Mouse (Mus musculus) hindbrain, embryonic 16.5 days (tissue): ENCODE results near the gene Pnma1. TPM values are rescaled to one million over a fixed set of nuclear protein-coding genes. Genes with fewer than 3 reads are reported as not detected.
A peak's percentile ranks its signal among the peaks of the same experiment; 100 is the strongest.

ENCODE experiments used
- ATAC-seq: fragments of 200-750 bp; cut with Nextera tagmentation; 2 replicates; pipeline ENCODE4 v1.8.0; 2017; ENCODE audit warnings: moderate TSS enrichment, moderate library complexity
- H3K27ac ChIP-seq: fragments of 300-500 bp; sonication (generic); 2 replicates; pipeline ENCODE4 v1.5.1; 2014; ENCODE audit warnings: low read depth, mild to moderate bottlenecking, control low read depth, low read length, moderate library complexity
- H3K27me3 ChIP-seq: fragments of 300-500 bp; sonication (generic); replicated peaks from 2 replicates; pipeline ENCODE4 v1.6.1; 2014; ENCODE audit warnings: low read length; ENCODE audit not compliant: control insufficient read depth, insufficient read depth
- H3K36me3 ChIP-seq: fragments of 300-500 bp; sonication (generic); 2 replicates; pipeline ENCODE4 v1.6.1; 2014; ENCODE audit warnings: mild to moderate bottlenecking, low read length, moderate library complexity, mixed read lengths; ENCODE audit not compliant: control insufficient read depth, insufficient read depth
- H3K4me1 ChIP-seq: fragments of 300-500 bp; sonication (generic); 2 replicates; pipeline ENCODE4 v1.6.1; 2014; ENCODE audit warnings: low read depth, low read length; ENCODE audit not compliant: control insufficient read depth, insufficient read depth
- H3K4me2 ChIP-seq: fragments of 300-500 bp; sonication (generic); 2 replicates; pipeline ENCODE4 v1.6.1; 2014; ENCODE audit warnings: mild to moderate bottlenecking, low read length, control low read depth, moderate library complexity
- H3K4me3 ChIP-seq: fragments of 300-500 bp; sonication (generic); 2 replicates; pipeline ENCODE4 v1.5.1; 2014; ENCODE audit warnings: mild to moderate bottlenecking, low read length, control low read depth, moderate library complexity
- H3K9ac ChIP-seq: fragments of 300-500 bp; sonication (generic); 2 replicates; pipeline ENCODE4 v1.6.1; 2014; ENCODE audit warnings: low read depth, mild to moderate bottlenecking, control low read depth, low read length, moderate library complexity
- H3K9me3 ChIP-seq: fragments of 300-500 bp; sonication (generic); 2 replicates; pipeline ENCODE4 v1.6.1; 2014; ENCODE audit warnings: mild to moderate bottlenecking, low read length, moderate library complexity; ENCODE audit not compliant: control insufficient read depth
- WGBS: fragments of 180-500 bp; shearing (Covaris S2); extraction: QIAGEN DNeasy Blood & Tissue Kit; methylation state at CpG from one replicate; pipeline ENCODE4 v1.1.7; 2014; 5-methylcytosine and 5-hydroxymethylcytosine counted together
- polyA plus RNA-seq: library from polyadenylated mRNA; unstranded; fragments of >200 nt; fragmentation: Nextera tagmentation; extraction: Ambion mirVana; gene quantifications from 2 replicates; pipeline ENCODE4 v1.2.1, GENCODE M21; 2015

Pnma1 gene
- polyA plus RNA-seq, 1 experiment from 2014 or later, result 4.7 TPM

GRCm38 (mm10) chr12:84161616-84162433 is 13.5 kb upstream of the Pnma1 start:
- no peak overlapping the region for H3K9ac ChIP-seq
- 75% methylated on average over 14 of the region's 14 CpGs for WGBS

DNA sequence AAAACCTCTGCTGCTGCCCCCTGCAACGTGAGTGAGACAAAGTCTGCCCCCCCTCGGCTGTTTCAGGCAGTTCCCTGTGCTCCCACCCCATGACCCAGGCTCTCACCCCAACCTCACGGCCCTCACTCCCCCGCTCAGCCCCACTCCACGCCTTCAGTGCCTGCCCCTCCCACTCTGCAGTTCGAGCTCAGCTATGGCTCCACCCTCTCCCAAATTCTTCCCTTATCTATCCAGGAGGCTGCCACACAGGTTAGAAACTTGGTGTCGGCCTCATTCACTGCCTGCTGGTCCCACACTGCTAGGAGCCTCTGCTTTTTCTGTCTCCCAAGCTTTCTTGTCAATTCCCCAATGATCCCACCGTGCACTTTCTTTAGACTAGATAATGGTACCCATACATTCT is 12.8 kb upstream of the Pnma1 start:
- Histone ChIP-seq H3K27ac (no peak overlapping the region), H3K4me1 (no peaks in the 10 kb centered on the region), H3K9me3 (no peaks in the 10 kb centered on the region), H3K9ac (no peak overlapping the region), H3K4me2 (no peak overlapping the region), H3K4me3 (no peak overlapping the region), H3K36me3 (peaks cover 14% of the 10 kb centered on the region), H3K27me3 (no peaks in the 10 kb centered on the region)
- ATAC-seq, result no peak
- 84% methylated on average over 8 of the region's 8 CpGs for WGBS

More at GRCm38 (mm10) chr12:84161616-84162433, 13.5 kb upstream of the Pnma1 start:
- H3K4me3 ChIP-seq, result no peak overlapping the region
- ATAC-seq, result no peak
- peaks cover 9% of the 10 kb centered on the region for H3K36me3 ChIP-seq
- H3K4me2 ChIP-seq, result no peak overlapping the region
- no peak overlapping the region for H3K27ac ChIP-seq
- no peaks in the 10 kb centered on the region for H3K4me1 ChIP-seq
- H3K9me3 ChIP-seq, result no peaks in the 10 kb centered on the region
- no peaks in the 10 kb centered on the region for H3K27me3 ChIP-seq

DNA sequence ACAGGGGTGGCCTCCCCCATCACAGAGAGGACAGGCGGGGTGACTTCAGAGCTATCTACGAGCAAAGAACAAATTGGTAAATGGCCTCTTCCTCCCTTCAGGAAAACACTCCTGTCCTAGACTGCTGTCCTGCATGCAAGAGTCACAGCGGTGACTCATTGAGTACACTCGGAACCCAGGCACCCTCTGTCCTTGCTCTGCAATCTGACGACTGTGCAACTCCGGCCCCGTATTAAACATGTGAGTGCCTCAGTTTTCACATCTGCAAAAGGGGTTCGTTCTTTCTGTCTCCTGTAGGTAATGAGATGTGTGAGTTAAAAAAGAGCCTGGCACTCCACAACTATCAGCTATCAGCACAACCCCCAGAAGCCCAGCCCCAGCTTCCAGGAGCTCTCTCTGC is 12.2 kb upstream of the Pnma1 start:
- no peaks in the 10 kb centered on the region for H3K9me3 ChIP-seq
- H3K4me3 ChIP-seq, result no peak overlapping the region
- ATAC-seq, result no peak
- H3K4me1 ChIP-seq, result no peaks in the 10 kb centered on the region
- H3K27ac ChIP-seq, result no peak overlapping the region
- H3K36me3 ChIP-seq, result peaks cover 16% of the 10 kb centered on the region
- H3K27me3 ChIP-seq, result no peaks in the 10 kb centered on the region
- 97% methylated on average over 8 of the region's 8 CpGs for WGBS
- H3K9ac ChIP-seq, result no peak overlapping the region
- no peak overlapping the region for H3K4me2 ChIP-seq

DNA sequence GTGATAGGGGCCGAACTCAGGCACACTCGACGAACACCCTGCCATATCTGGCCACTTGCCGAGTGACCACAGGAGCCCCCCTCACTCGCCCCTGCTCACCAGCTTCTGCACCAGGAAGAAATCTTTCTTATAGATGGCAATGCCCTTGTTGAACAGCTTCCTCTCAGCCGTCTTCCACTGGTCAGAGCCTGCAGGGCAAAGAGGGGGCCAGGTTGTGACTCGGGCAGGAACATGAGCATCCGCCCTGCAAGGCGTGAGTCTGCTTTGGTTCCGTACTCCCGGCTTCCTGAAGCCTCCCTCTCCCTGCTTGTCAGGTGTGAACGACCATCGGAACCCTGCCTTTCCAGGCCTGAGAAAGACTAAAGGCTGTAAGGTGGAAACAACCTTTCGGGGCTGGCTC is 9.9 kb upstream of the Pnma1 start:
- Histone ChIP-seq H3K9ac (no peak overlapping the region), H3K27me3 (no peaks in the 10 kb centered on the region), H3K27ac (no peak overlapping the region), H3K4me2 (no peak overlapping the region), H3K9me3 (no peaks in the 10 kb centered on the region), H3K36me3 (peaks cover 18% of the 10 kb centered on the region), H3K4me3 (no peak overlapping the region), H3K4me1 (no peaks in the 10 kb centered on the region; the same call in 1 of the 2 replicates)
- WGBS, result 92% methylated on average over 14 of the region's 14 CpGs
- ATAC-seq, result no peak

DNA sequence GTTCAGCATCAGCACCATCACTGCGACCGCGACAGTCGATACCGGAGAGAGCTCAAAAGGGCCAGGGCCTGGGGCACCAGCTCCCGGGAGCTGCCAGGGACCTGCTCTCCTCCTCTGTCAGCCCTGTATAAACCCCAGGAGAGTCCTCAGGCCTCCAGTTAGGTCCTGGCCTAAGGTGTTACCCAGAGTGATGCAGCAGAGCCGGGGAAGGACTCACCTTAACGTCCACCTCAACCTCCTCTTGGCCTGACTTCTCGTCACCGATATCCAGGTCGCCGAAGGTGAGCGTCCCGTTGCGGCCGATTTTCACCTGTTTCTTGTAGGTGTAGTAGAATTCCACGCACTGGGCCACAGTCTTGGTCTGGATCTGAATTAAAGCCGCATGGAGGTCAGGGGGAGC is 7.9 kb upstream of the Pnma1 start:
- no peaks in the 10 kb centered on the region for H3K27me3 ChIP-seq
- no peak for ATAC-seq
- no peaks in the 10 kb centered on the region; the same call in 1 of the 2 replicates for H3K4me1 ChIP-seq
- 91% methylated on average over 18 of the region's 18 CpGs for WGBS
- no peak overlapping the region for H3K27ac ChIP-seq
- H3K9ac ChIP-seq, result no peak overlapping the region
- H3K4me3 ChIP-seq, result no peak overlapping the region
- no peaks in the 10 kb centered on the region for H3K9me3 ChIP-seq
- H3K4me2 ChIP-seq, result no peak overlapping the region
- peaks cover 18% of the 10 kb centered on the region for H3K36me3 ChIP-seq

DNA sequence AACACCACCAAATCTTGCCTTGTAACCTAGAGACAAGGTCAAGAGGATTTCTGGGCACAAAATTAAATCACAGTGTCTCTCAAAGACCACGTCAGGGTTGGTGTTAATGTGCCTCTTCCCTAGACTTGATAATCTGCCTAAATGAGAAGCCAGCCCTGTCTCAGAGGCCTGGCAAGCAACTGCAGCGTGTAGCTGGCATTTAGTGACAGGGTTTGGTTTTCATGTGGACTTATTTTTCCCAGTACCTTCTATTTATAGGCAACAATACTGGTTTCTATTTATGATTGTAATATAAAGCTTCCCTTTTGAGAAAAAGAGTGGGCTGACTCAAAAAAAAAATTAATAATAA is 7.2 kb upstream of the Pnma1 start:
- Histone ChIP-seq H3K4me1 (no peaks in the 10 kb centered on the region; the same call in 1 of the 2 replicates), H3K9me3 (no peaks in the 10 kb centered on the region), H3K36me3 (peaks cover 18% of the 10 kb centered on the region), H3K27me3 (no peaks in the 10 kb centered on the region), H3K9ac (no peak overlapping the region), H3K4me2 (no peak overlapping the region), H3K27ac (no peak overlapping the region), H3K4me3 (no peak overlapping the region)
- no peak for ATAC-seq
- 75% methylated on average over 2 of the region's 2 CpGs for WGBS

GRCm38 (mm10) chr12:84154786-84155522 is 6.7 kb upstream of the Pnma1 start:
- Histone ChIP-seq H3K27me3 (no peaks in the 10 kb centered on the region), H3K4me2 (no peak overlapping the region), H3K9ac (no peak overlapping the region), H3K4me3 (no peak overlapping the region), H3K27ac (no peak overlapping the region), H3K4me1 (no peaks in the 10 kb centered on the region; the same call in 1 of the 2 replicates), H3K9me3 (no peaks in the 10 kb centered on the region), H3K36me3 (peaks cover 18% of the 10 kb centered on the region)
- 74% methylated on average over 11 of the region's 11 CpGs for WGBS
- ATAC-seq, result peak; percentile 45; the same call in 1 of the 2 replicates

DNA sequence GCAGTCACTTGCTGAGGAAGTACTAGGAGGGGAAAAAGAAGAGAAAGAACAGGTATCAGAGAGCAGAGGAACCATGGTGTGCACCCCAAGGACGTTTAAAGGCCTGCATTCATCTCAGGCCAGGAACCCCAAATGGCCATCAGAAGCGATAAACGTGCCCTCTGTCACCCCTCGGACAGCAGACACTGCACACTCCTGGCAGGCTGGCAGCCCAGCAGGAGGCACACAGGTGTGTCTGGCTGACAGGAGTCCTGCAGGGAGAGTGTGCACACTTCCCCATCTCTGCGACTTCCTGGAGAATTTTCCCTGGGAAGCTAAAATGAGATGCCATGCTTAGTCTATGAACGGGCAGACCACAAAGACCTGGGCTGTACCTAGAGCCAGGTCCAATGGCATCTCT is 5.1 kb upstream of the Pnma1 start:
- no peak overlapping the region for H3K4me3 ChIP-seq
- no peaks in the 10 kb centered on the region for H3K27me3 ChIP-seq
- H3K36me3 ChIP-seq, result peaks cover 9% of the 10 kb centered on the region
- peaks cover 4% of the 10 kb centered on the region for H3K4me1 ChIP-seq
- H3K4me2 ChIP-seq, result no peak overlapping the region
- ATAC-seq, result no peak
- WGBS, result 84% methylated on average over 6 of the region's 6 CpGs
- H3K9ac ChIP-seq, result no peak overlapping the region
- H3K9me3 ChIP-seq, result no peaks in the 10 kb centered on the region
- H3K27ac ChIP-seq, result no peak overlapping the region

DNA sequence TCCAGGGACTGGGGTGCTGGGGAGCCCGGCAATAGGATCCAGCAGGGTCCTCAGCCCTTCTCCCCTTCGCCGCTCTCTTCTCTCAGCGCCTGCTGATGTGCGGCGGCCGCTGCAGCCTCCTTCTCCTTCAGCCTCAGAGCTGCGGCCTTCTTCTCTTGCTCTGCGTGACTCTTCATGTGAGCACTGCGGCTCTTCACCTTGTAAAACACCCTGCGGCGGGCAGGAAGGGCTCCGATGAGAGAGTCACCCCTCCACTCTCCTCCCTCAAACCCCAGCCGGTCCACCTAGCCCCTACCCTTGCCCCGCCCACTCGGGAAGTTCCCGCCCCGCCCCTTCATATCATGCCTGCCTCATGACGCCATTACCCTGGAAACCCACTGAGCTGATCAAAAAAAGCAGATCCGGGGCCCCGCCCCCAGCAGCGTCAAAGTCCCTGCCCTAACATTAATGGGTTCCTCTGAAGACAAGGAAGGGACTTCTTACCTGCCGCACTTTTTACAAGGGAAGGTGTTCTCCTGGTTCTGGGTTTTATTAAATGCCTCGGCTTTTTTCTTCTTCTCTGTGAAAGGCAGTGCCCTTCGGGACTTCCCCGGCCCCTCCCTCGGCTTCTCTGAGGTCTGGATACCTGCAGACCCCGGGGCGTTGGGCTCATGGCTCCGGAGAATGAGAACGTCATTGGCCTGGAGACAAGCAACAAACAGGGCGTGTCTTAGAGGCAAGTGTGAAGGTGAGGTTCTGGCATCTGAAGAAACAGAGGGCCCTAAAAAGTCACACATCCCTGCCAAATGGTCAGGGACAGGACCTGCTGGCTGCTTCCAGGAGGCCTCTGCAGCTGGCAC is 4.3 kb upstream of the Pnma1 start:
- no peak overlapping the region for H3K27ac ChIP-seq
- H3K27me3 ChIP-seq, result no peaks in the 10 kb centered on the region
- whole genome bisulfite sequencing, result 73% methylated on average over 32 of the region's 32 CpGs
- no peak for ATAC-seq
- H3K4me2 ChIP-seq, result no peak overlapping the region
- peaks cover 4% of the 10 kb centered on the region for H3K4me1 ChIP-seq
- H3K4me3 ChIP-seq, result no peak overlapping the region
- peaks cover 9% of the 10 kb centered on the region for H3K36me3 ChIP-seq
- H3K9me3 ChIP-seq, result no peaks in the 10 kb centered on the region
- H3K9ac ChIP-seq, result no peak overlapping the region
